8 mouse cellular contexts compared by ENCODE assay signal in genomic region chr10:127228897-127229296, GRCm38 (mm10). TPM values are rescaled to one million over a fixed set of nuclear protein-coding genes. Genes with fewer than 3 reads are reported as not detected.
DNase-seq lines count a peak whose midpoint lies in the region; ATAC-seq and TF ChIP-seq lines count a peak whose summit lies in the region.

No protein-coding gene starts in this region.

- no peaks in the 10 kb centered on the region for H3K4me1 ChIP-seq in forebrain, embryonic 14.5 days (ENCODE audit: control insufficient read depth, insufficient read depth, low read length)
- H3K4me1 ChIP-seq in kidney, adult 2 months (ENCODE audit: control insufficient read depth, insufficient read depth, low read length) = no peaks in the 10 kb centered on the region

- no peaks in the 10 kb centered on the region for H3K9me3 ChIP-seq in forebrain, embryonic 14.5 days (replicated peaks; ENCODE audit: control insufficient read depth, low read length)

- peaks cover 65% of the 10 kb centered on the region for H3K36me3 ChIP-seq in forebrain, embryonic 14.5 days (ENCODE audit: control insufficient read depth, insufficient read depth, low read length)
- H3K36me3 ChIP-seq in kidney, adult 2 months (ENCODE audit: control insufficient read depth, insufficient read depth, low read length) = no peaks in the 10 kb centered on the region

- H3K4me2 ChIP-seq in forebrain, embryonic 14.5 days (ENCODE audit: low read length) = no peak overlapping the region

- H3K27me3 ChIP-seq in forebrain, embryonic 14.5 days (replicated peaks; ENCODE audit: control insufficient read depth, insufficient read depth, low read length) = no peaks in the 10 kb centered on the region
- H3K27me3 ChIP-seq in kidney, adult 2 months (replicated peaks; ENCODE audit: control insufficient read depth, insufficient read depth, low read length) = no peaks in the 10 kb centered on the region

- H3K9ac ChIP-seq in forebrain, embryonic 14.5 days (ENCODE audit: low read length) = no peak overlapping the region

- H3K27ac ChIP-seq in forebrain, embryonic 14.5 days (ENCODE audit: low read depth, low read length) = no peak overlapping the region
- H3K27ac ChIP-seq in kidney, adult 2 months (ENCODE audit: insufficient read depth, low read depth, low read length) = no peak overlapping the region

- ATAC-seq in forebrain, embryonic 14.5 days = peak; percentile 54; the same call in 1 of the 2 replicates

- TF ChIP-seq CTCF in kidney, adult 2 months (conservative IDR thresholded peaks at IDR 0.05; ENCODE audit: insufficient read depth, insufficient read length, low read depth, low read length) = peak; percentile 67

- DNase-seq in adrenal gland, postnatal 10 days = peak; percentile 56
- no peak for DNase-seq in adrenal gland, postnatal 25 days
- peak; percentile 83 for DNase-seq in A20 (ENCODE audit: low read depth, low spot score)
- peak; percentile 77 for DNase-seq in c-Kit-positive CD71-negative TER-119-negative erythroid progenitor cells, embryonic 14.5 days (ENCODE audit: low read depth)
- peak; percentile 79 for DNase-seq in forebrain, embryonic 14.5 days (ENCODE audit: low spot score)
- DNase-seq in kidney, adult 2 months = peak; percentile 75
- DNase-seq in lung, postnatal 14 days = peak; percentile 65
- peak; percentile 42 for DNase-seq in spleen, adult 12 weeks (ENCODE audit: low spot score)

- H3K4me3 ChIP-seq in forebrain, embryonic 14.5 days (ENCODE audit: low read depth, low read length) = no peak overlapping the region
- H3K4me3 ChIP-seq in kidney, adult 2 months (ENCODE audit: insufficient read depth, low read depth, low read length) = no peak overlapping the region

- no peak for TF ChIP-seq POLR2A in kidney, adult 2 months (IDR thresholded peaks at IDR 0.05; ENCODE audit: low read depth, low read length)

- 24% methylated on average over 4 of the region's 4 CpGs for WGBS in forebrain, embryonic 14.5 days
- 18% methylated on average over 4 of the region's 4 CpGs for WGBS in kidney, adult 2 months

RNA-seq across cellular contexts. Expression of gene Pip4k2c, which starts 17.5 kb away (rescaled TPM):
- total RNA-seq in adrenal gland, postnatal 10 days (2021) = 10 to 100 TPM; 27.7 to 30.9 TPM
- 38.4 and 48.8 TPM in 2 replicates for total RNA-seq in adrenal gland, postnatal 25 days (2021)
- 15.3 and 17.4 TPM in 2 replicates for polyA plus RNA-seq in forebrain, embryonic 14.5 days (2014; fragmentation: Nextera tagmentation; extraction: Ambion mirVana)
- 116 and 120 TPM in 2 replicates for polyA plus RNA-seq in kidney, adult 2 months (2012; rRNA removed)

RNA-seq across cellular contexts. Expression of gene Dtx3, which starts 33.4 kb away (rescaled TPM):
- 10 to 100 TPM; 48.3 to 69.4 TPM for total RNA-seq in adrenal gland, postnatal 10 days (2021)
- 89.7 and 96.8 TPM in 2 replicates for total RNA-seq in adrenal gland, postnatal 25 days (2021)
- polyA plus RNA-seq in forebrain, embryonic 14.5 days (2014; fragmentation: Nextera tagmentation; extraction: Ambion mirVana) = 148 and 187 TPM in 2 replicates
- 101 and 132 TPM in 2 replicates for polyA plus RNA-seq in kidney, adult 2 months (2012; rRNA removed)

RNA-seq across cellular contexts. Expression of gene Kif5a, which starts 34.3 kb away (rescaled TPM):
- 10 to 100 TPM in 1 of 2 experiments, 1 to 10 TPM in 1; 7.4 to 16.9 TPM for total RNA-seq in adrenal gland, postnatal 10 days (2021)
- total RNA-seq in adrenal gland, postnatal 25 days (2021) = 8.6 and 13.1 TPM in 2 replicates
- 47.6 and 68.8 TPM in 2 replicates for polyA plus RNA-seq in forebrain, embryonic 14.5 days (2014; fragmentation: Nextera tagmentation; extraction: Ambion mirVana)
- polyA plus RNA-seq in kidney, adult 2 months (2012; rRNA removed) = 3.7 and 6.7 TPM in 2 replicates

RNA-seq across cellular contexts. Expression of gene Dctn2, which starts 37.3 kb away (rescaled TPM):
- 100 to 1,000 TPM; 151 to 164 TPM for total RNA-seq in adrenal gland, postnatal 10 days (2021)
- total RNA-seq in adrenal gland, postnatal 25 days (2021) = 159 and 197 TPM in 2 replicates
- 286 and 300 TPM in 2 replicates for polyA plus RNA-seq in forebrain, embryonic 14.5 days (2014; fragmentation: Nextera tagmentation; extraction: Ambion mirVana)
- 181 and 184 TPM in 2 replicates for polyA plus RNA-seq in kidney, adult 2 months (2012; rRNA removed)

RNA-seq across cellular contexts. Expression of gene Arhgef25, which starts 39.0 kb away (rescaled TPM):
- total RNA-seq in adrenal gland, postnatal 10 days (2021) = 10 to 100 TPM; 18.1 to 26.5 TPM
- 27.9 and 28.7 TPM in 2 replicates for total RNA-seq in adrenal gland, postnatal 25 days (2021)
- 21.4 and 22.9 TPM in 2 replicates for polyA plus RNA-seq in forebrain, embryonic 14.5 days (2014; fragmentation: Nextera tagmentation; extraction: Ambion mirVana)
- polyA plus RNA-seq in kidney, adult 2 months (2012; rRNA removed) = 9.2 and 11.9 TPM in 2 replicates
